Mouse (Mus musculus) heart, adult 2 months (tissue): ENCODE measurements around the gene Senp3.
"Not testable (repeated sequence)": the region's sequence is repeated elsewhere in the genome, so short reads cannot be mapped to it uniquely, and the experiment has no call there.

ENCODE experiments used
- CTCF ChIP-seq: fragments of 200-600 bp; IDR thresholded peaks from 2 replicates; pipeline ENCODE4 v1.8.1; 2022; ENCODE audit warnings: antibody characterized with exemption, mild to moderate bottlenecking, moderate library complexity
- EP300 ChIP-seq: fragments of 200-500 bp; IDR thresholded peaks from 2 replicates; pipeline ENCODE4 v1.6.1; 2011; ENCODE audit warnings: low read depth, low read length, control low read depth; ENCODE audit not compliant: insufficient read depth
- POLR2A ChIP-seq: fragments of 200-500 bp; IDR thresholded peaks from 2 replicates; pipeline ENCODE4 v1.6.1; 2011; ENCODE audit warnings: mild to moderate bottlenecking, low read depth, low read length, control low read depth; ENCODE audit not compliant: insufficient read depth

DNA sequence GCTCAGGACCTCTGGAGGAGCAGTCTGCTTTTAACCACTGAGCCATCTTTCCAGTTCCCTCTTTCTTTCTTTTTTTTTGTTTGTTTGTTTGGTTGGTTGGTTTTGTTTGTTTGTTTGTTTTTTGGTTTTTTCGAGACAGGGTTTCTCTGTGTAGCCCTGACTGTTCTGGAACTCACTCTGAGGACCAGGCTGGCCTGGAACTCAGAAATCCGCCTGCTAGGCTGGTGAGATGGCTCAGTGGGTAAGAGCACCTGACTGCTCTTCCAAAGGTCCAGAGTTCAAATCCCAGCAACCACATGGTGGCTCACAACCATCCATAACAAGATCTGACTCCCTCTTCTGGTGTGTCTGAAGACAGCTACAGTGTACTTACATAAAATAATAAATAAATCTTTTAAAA is 57.5 kb downstream of the Senp3 start:
- not testable (repeated sequence) for TF ChIP-seq POLR2A, EP300, CTCF
